Mouse (Mus musculus) limb, embryonic 12.5 days (tissue): ENCODE data around the gene Eed. TPM values are rescaled to one million over a fixed set of nuclear protein-coding genes. Genes with fewer than 3 reads are reported as not detected.
"Not testable (repeated sequence)": the region's sequence is repeated elsewhere in the genome, so short reads cannot be mapped to it uniquely, and the experiment has no call there.

Experiments used
- ATAC-seq: fragments of 200-750 bp; cut with Nextera tagmentation; 2 replicates; pipeline ENCODE4 v1.8.0; 2017; ENCODE audit warnings: low read depth, moderate TSS enrichment; ENCODE audit not compliant: insufficient number of reproducible peaks, insufficient read depth, low FRiP score, low TSS enrichment
- H3K27ac ChIP-seq: fragments of 300-500 bp; sonication (generic); 2 replicates; pipeline ENCODE4 v1.5.1; 2016; ENCODE audit warnings: mild to moderate bottlenecking, moderate library complexity
- H3K27me3 ChIP-seq: fragments of 300-500 bp; sonication (generic); 2 replicates; pipeline ENCODE4 v1.6.1; 2016; ENCODE audit warnings: mild to moderate bottlenecking, moderate library complexity
- H3K36me3 ChIP-seq: fragments of 300-500 bp; sonication (generic); 2 replicates; pipeline ENCODE4 v1.6.1; 2016; ENCODE audit warnings: mild to moderate bottlenecking, moderate library complexity
- H3K4me1 ChIP-seq: fragments of 300-500 bp; sonication (generic); replicated peaks from 2 replicates; pipeline ENCODE4 v1.6.1; 2016
- H3K4me2 ChIP-seq: fragments of 300-500 bp; sonication (generic); 2 replicates; pipeline ENCODE4 v1.6.1; 2016; ENCODE audit warnings: mild to moderate bottlenecking, moderate library complexity
- H3K4me3 ChIP-seq: fragments of 300-500 bp; sonication (generic); replicated peaks from 2 replicates; pipeline ENCODE4 v1.5.1; 2016; ENCODE audit warnings: mild to moderate bottlenecking
- H3K9ac ChIP-seq: fragments of 300-500 bp; sonication (generic); replicated peaks from 2 replicates; pipeline ENCODE4 v1.6.1; 2016; ENCODE audit warnings: mild to moderate bottlenecking, moderate library complexity
- H3K9me3 ChIP-seq: fragments of 300-500 bp; sonication (generic); 2 replicates; pipeline ENCODE4 v1.6.1; 2016; ENCODE audit warnings: mild to moderate bottlenecking, moderate library complexity
- WGBS: fragments of 180-500 bp; shearing (Covaris S2); methylation state at CpG from one replicate; pipeline ENCODE4 v1.1.7; 2016; 5-methylcytosine and 5-hydroxymethylcytosine counted together
- polyA plus RNA-seq: library from polyadenylated mRNA; unstranded; fragments of >200 nt; fragmentation: Nextera tagmentation; extraction: Ambion mirVana; gene quantifications from 2 replicates; pipeline ENCODE4 v1.2.1, GENCODE M21; 2016

Gene Eed
- polyA plus RNA-seq, 1 experiment from 2014 or later: 95.5 TPM

DNA sequence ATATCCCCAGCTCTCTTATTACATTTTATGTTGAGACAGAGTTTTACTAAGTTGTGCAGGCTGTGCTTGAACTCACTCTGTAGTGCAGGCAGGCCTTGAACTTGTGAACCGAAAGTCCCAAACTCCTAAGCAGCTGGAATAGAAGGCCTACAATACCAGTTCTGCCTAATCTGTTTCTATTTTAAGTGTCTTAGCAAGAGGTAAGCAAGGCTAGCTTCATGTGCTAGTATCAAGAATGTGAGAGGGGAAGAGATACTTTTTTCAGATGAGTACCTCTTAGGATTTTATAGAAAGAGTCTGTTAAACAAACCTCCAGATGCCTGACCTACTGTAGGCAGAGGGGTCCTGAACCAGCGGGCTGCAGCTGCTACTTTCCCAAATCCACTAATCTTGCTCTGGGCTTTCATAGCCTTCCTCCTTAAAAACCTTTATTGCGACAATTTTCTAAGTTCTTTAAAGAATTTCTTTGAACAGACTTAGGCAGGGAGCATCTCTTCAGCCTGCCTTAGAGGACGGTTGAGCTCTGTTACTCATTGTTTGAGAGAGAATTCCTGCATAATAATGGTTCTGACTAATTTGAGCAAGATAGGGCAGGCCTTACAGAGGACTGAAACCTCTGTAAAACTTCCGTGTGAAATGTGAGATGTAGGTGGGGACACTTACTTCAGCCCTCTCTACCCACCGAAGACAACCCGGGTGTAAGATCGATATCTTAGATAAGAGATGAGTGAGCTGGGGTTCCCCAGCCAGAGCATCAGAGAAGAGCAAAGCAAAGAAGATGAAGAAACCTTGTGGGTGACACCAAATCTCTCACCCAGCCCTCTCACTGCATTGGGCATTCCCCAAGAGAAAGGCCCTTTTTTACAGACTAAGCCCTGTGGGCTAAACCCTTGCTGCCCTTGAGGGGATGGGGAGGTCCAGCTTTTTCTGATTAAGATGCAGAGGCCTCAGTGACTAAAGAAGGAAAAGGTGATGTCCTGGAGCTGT is 26.2 kb upstream of the Eed start:
- ATAC-seq: no peak
- WGBS: 51% methylated on average over 8 of the region's 8 CpGs

DNA sequence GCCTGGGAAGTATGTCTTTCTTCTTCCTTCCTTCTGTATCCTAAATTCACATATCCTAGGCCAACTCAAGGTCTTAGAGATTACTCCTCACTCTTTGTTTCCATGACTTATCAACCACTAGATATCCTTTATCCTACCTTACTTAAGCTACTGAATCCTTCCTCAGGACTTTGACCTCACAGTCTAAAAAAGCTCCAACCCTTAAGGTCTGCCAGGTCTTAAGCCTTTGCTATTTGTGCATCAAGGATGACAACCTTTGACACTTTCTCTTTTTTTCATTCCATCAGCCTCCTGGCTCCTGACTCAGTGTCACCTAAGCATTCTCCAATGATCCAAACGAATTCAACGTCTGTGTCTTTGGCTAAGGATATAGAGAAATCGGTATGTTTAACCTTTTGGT is 24.0 kb upstream of the Eed start:
- H3K9ac ChIP-seq: no peak overlapping the region

More for the DNA sequence above, 26.2 kb upstream of the Eed start:
- Histone ChIP-seq H3K9ac (no peak overlapping the region), H3K9me3 (no peaks in the 10 kb centered on the region), H3K36me3 (no peaks in the 10 kb centered on the region), H3K4me2 (no peak overlapping the region), H3K4me3 (no peak overlapping the region), H3K4me1 (no peaks in the 10 kb centered on the region), H3K27me3 (no peaks in the 10 kb centered on the region), H3K27ac (no peak overlapping the region)

DNA sequence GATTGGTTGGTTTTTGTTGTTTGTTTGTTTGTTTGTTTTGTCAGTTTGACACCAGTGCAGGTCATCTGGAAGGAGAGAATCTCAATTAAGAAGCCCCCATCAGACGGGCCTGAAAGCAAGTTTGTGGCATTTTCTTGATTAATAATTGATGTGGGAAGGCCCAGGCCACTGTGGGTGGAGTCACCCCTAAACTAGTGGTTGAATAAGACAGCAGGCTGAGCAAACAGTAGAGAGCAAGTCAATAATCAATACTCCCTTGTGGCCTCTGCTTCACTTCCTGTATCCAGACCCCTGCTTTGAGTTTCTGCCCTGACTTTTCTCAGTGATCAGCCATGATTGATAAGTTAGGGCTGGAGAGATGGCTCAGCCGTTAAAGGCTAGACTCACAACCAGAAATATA is 21.6 kb upstream of the Eed start:
- Histone ChIP-seq H3K27ac (no peak overlapping the region), H3K4me2 (no peak overlapping the region), H3K4me3 (no peak overlapping the region), H3K36me3 (no peaks in the 10 kb centered on the region), H3K4me1 (no peaks in the 10 kb centered on the region), H3K27me3 (no peaks in the 10 kb centered on the region), H3K9ac (no peak overlapping the region), H3K9me3 (no peaks in the 10 kb centered on the region)
- WGBS: 72% methylated on average over 2 of the region's 2 CpGs
- ATAC-seq: no peak

More for the DNA sequence above, 24.0 kb upstream of the Eed start:
- ATAC-seq: no peak
- Histone ChIP-seq H3K4me2 (no peak overlapping the region), H3K4me3 (no peak overlapping the region), H3K27me3 (no peaks in the 10 kb centered on the region), H3K27ac (no peak overlapping the region), H3K9me3 (no peaks in the 10 kb centered on the region), H3K4me1 (no peaks in the 10 kb centered on the region), H3K36me3 (no peaks in the 10 kb centered on the region)
- WGBS: 94% methylated on average over 3 of the region's 3 CpGs

DNA sequence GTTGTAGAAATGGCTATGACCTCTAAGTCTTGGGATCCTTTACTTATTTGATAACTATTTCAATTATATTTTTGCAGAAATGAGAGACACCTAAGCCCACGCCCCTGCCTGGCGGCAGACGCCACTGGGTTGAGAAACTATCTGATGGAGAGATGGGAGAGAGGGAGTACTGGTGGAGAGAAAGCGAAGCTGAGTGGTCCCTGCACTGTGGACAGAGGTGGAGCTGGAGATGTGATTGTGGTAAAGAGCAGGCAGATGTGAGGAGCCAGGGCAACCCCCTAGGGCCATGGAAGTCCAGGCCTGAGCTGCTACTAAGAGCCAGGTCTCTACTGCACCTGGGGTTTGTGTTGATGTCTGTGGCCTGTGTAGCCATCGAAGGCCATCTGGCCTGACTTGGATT is 18.7 kb upstream of the Eed start:
- Histone ChIP-seq H3K4me1 (no peaks in the 10 kb centered on the region), H3K4me2 (no peak overlapping the region), H3K27me3 (no peaks in the 10 kb centered on the region), H3K36me3 (no peaks in the 10 kb centered on the region), H3K4me3 (no peak overlapping the region), H3K27ac (no peak overlapping the region), H3K9me3 (no peaks in the 10 kb centered on the region), H3K9ac (no peak overlapping the region)
- no peak for ATAC-seq
- WGBS: 88% methylated on average over 5 of the region's 5 CpGs

DNA sequence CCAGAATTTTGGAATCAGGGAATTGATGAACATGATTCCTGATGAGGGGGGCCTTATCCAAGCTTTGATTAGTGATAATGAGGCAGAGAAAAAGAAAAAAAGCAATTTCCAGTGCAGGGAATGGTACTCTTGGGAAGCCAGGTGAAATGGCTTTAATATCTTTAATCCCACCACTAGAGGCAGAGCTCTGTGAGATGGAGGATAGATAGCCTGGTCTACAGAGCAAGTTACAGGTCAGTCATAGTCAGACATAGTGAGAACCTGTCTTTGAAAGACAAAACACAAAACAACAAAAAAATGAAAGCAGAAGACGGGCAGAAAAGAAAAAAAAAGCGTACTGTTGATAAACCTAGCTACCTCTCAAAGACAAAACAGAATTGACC is 17.8 kb upstream of the Eed start:
- Histone ChIP-seq H3K27me3 (no peaks in the 10 kb centered on the region), H3K4me2 (no peak overlapping the region), H3K9me3 (no peaks in the 10 kb centered on the region), H3K4me1 (no peaks in the 10 kb centered on the region), H3K4me3 (no peak overlapping the region), H3K9ac (no peak overlapping the region), H3K27ac (no peak overlapping the region), H3K36me3 (no peaks in the 10 kb centered on the region)
- WGBS: 81% methylated on average over 2 of the region's 2 CpGs
- no peak for ATAC-seq

DNA sequence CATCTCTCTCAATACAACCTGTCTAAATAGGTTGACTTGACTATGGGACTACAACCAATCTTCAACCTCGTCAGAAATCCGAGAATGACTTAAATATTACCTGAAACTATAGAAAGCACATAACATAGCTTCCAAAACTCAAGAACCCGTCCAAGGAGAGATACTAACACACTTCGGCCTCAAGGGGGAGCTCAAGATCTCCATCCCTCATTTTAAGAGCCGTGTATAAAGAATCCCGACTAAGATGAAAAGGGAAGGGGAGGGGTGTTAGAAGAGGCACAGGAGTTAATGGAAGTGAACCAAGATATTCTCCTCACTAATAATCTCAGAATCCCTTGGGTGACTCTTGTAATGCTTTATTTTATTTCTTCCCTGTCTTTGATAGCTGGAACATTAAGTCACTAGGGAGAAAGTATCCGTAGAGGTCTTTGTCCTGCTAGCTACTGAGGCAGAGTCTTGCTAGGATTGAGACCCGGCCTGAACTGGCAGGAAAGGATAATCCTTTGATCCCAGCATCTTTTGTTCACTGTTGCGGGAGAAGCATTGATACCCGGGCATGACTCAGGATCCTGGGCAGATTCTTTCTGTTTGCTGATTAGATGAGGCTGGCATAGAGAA is 17.3 kb upstream of the Eed start:
- H3K4me2 ChIP-seq: no peak overlapping the region
- H3K27me3 ChIP-seq: no peaks in the 10 kb centered on the region
- WGBS: 18% methylated on average over 10 of the region's 10 CpGs
- no peak for ATAC-seq
- H3K4me1 ChIP-seq: no peaks in the 10 kb centered on the region
- H3K27ac ChIP-seq: no peak overlapping the region
- no peak overlapping the region for H3K4me3 ChIP-seq
- H3K36me3 ChIP-seq: no peaks in the 10 kb centered on the region
- H3K9ac ChIP-seq: no peak overlapping the region
- no peaks in the 10 kb centered on the region for H3K9me3 ChIP-seq

DNA sequence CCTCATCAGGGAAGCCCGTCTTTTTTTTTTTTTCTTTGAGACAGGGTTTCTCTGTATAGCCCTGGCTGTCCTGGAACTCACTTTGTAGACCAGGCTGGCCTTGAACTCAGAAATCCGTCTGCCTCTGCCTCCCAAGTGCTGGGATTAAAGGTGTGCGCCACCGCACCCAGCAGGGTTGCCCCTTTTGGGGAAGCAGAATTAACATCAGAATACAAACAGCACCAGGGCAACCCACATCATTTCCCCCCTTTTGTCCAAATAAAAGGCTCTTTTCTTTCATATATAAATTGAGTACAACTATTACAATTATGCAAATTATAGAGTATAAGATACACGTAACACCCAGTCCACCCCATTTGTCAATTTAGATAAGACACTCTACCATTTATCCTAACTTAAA is 16.7 kb upstream of the Eed start:
- not testable (repeated sequence) for H3K4me3 ChIP-seq, H3K27me3 ChIP-seq, H3K36me3 ChIP-seq, H3K4me1 ChIP-seq, ATAC-seq, H3K9ac ChIP-seq, H3K9me3 ChIP-seq, H3K4me2 ChIP-seq, H3K27ac ChIP-seq
- WGBS: 32% methylated on average over 5 of the region's 5 CpGs

DNA sequence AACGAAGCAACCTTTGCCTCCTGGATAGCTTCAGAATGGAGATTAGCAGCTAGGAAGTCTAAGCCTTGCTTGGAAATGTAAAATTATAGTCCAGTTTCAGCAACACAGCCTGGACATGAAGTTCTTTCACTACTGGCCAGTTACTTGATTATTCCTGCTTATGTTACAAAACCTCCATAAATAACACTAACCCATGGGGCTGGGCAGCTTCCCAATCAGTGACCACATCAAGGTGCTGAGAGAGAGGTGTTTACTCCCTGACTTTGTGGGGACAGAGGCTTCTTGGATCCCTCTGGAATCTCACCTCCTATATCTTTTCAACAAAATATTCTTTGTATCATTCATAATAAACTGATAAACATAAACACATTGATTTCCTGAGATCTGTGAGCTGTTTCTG is 12.3 kb upstream of the Eed start:
- Histone ChIP-seq H3K27me3 (no peaks in the 10 kb centered on the region), H3K4me2 (no peak overlapping the region), H3K4me1 (no peaks in the 10 kb centered on the region), H3K27ac (no peak overlapping the region), H3K9me3 (no peaks in the 10 kb centered on the region), H3K9ac (no peak overlapping the region), H3K4me3 (no peak overlapping the region), H3K36me3 (no peaks in the 10 kb centered on the region)
- WGBS: 87% methylated on average over 1 of the region's 1 CpGs
- ATAC-seq: no peak

DNA sequence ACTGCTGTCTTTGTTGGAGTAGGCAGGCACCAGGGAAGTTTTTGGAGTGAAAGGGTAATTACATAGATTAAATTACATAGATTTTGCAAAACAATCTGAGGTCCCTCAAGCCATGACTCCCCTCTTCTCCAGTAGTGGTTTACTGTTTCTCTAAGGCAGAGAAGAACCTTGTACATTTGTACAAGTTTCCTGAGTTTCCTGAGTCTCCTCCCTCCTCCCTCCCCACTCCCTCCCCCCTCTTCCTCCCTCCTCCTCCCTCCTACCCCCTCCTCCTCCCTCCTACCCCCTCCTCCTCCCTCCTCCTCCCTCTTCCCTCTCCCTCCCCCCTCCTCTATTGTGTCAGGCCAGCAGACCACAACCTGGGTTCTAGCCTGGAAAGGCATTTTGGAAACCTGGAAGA is 3.6 kb upstream of the Eed start:
- Histone ChIP-seq H3K27me3 (no peaks in the 10 kb centered on the region), H3K27ac (no peak overlapping the region)
- ATAC-seq: no peak

DNA sequence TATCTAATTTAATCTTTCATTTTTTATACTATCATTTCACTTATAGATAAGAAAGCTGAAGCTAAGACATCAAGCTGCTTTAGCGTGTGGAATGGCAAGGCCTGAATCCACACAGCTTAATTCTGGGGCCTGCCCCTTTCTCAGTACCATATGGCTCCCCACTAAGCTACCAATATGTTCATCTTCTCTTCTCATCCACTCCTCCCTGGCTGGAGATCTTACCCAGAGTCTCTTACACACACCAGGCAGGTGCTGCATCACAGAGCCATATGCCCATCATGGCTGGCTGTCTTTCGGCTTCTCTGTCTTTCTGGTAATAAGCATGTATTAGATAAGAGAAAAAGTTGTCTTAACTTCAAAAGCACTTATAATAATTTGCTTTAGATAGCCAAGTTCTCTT is 2.7 kb upstream of the Eed start:
- 90% methylated on average over 2 of the region's 2 CpGs for WGBS
- no peaks in the 10 kb centered on the region for H3K27me3 ChIP-seq
- H3K9ac ChIP-seq: no peak overlapping the region
- no peak overlapping the region for H3K4me3 ChIP-seq
- no peak for ATAC-seq
- H3K36me3 ChIP-seq: no peaks in the 10 kb centered on the region
- no peaks in the 10 kb centered on the region for H3K9me3 ChIP-seq
- peaks cover 15% of the 10 kb centered on the region for H3K4me1 ChIP-seq
- no peak overlapping the region for H3K4me2 ChIP-seq
- H3K27ac ChIP-seq: no peak overlapping the region

More for the DNA sequence above, 3.6 kb upstream of the Eed start:
- Histone ChIP-seq H3K4me1 (peaks cover 7% of the 10 kb centered on the region; the same call in 1 of the 2 replicates), H3K4me2 (no peak overlapping the region), H3K4me3 (no peak overlapping the region), H3K9me3 (no peaks in the 10 kb centered on the region), H3K9ac (no peak overlapping the region), H3K36me3 (no peaks in the 10 kb centered on the region)

DNA sequence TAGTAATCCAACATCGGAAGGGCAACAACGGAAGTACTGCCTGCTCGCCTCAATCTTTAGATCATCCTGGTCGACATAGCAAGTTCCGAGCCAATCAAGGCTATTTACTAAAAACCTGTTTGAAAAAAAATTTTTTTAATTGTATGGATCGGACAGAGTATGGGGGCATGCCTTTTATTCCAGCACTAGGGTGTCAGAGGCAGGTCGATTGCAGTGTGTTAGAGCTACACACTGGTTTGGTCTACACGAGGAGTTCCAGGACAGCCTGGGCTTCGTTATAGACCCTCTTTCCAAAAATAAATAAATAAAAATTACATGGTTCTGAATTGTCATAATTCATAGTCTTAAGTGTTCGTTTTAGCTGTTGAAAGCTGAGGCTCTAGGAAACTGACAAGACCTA is 774 bp upstream of the Eed start:
- peak overlapping the region; percentile 76 for H3K4me3 ChIP-seq
- ATAC-seq: peak; percentile 28; the same call in 1 of the 2 replicates
- peak overlapping the region; percentile 68 for H3K4me2 ChIP-seq
- no peaks in the 10 kb centered on the region for H3K9me3 ChIP-seq
- H3K36me3 ChIP-seq: peaks cover 6% of the 10 kb centered on the region; the same call in 1 of the 2 replicates
- peak overlapping the region; percentile 100 for H3K27ac ChIP-seq
- peaks cover 16% of the 10 kb centered on the region for H3K4me1 ChIP-seq
- no peaks in the 10 kb centered on the region for H3K27me3 ChIP-seq
- 12% methylated on average over 10 of the region's 10 CpGs for WGBS
- H3K9ac ChIP-seq: peak overlapping the region; percentile 86
